Mouse (Mus musculus) cerebellum, postnatal 14 days (tissue): ENCODE data around the gene Ccdc170.
A peak's percentile ranks its signal among the peaks of the same experiment; 100 is the strongest.
"Not testable (repeated sequence)": the region's sequence is repeated elsewhere in the genome, so short reads cannot be mapped to it uniquely, and the experiment has no call there.

ENCODE experiments used
- DNase-seq, 2 experiments: peaks; one replicate each; pipeline ENCODE4 v3.0.0; 2021; ENCODE audit warnings: mixed read lengths in 2 of 2

Ccdc170 gene

GRCm38 (mm10) chr10:4482355-4482754, at the start of gene Ccdc170:
Gene Ccdc170, plus strand, starts transcription at chr10:4482502.
- DNase-seq, result no peak

GRCm38 (mm10) chr10:4432996-4433755, 49.1 kb upstream of the Ccdc170 start:
- peak in 1 of 2 experiments; percentile 14 for DNase-seq

- DNase-seq, result not testable (repeated sequence)
These were observed 48.4 kb upstream of the Ccdc170 start for GRCm38 (mm10) chr10:4433871-4434270.

GRCm38 (mm10) chr10:4435416-4435815, 46.9 kb upstream of the Ccdc170 start:
- DNase-seq, result no peak

DNA sequence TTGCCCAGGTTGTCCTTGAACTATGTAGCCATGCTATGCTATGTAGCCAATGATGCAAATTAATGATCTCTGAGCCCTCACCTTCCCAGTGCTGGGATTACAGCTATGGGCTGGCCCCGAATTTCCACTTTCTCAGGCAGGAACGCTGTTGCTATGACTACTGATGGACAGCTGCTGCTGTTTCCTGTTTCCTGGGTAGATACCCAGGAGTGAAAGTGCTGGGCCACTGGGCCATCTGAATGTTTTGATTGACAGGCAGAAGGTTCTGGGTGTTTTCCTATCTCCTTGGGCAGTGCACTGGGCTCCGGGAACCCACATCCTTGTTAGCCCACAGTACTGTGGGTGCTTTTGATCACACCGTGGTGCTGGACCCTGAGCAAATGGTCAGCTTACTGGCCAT, 25.9 kb upstream of the Ccdc170 start:
- no peak for DNase-seq

DNA sequence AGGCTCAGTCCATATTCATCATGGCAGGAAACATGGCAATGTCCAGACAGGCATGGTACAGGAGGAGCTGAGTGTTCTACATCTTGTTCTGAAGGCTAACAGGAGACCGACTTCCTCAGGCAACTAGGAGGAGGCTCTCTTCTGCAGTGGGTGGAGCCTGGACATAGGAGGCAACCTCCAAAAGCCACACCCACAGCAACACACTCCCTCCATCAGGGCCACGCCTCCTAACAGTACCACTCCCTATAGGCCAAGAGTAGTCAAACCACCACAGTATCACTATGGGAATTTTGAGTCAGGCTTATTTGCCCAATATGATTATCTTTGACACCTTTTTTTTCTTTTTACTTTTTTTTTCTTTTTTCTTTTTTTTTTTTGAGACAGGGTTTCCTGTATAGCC, 22.1 kb upstream of the Ccdc170 start:
- no peak for DNase-seq

GRCm38 (mm10) chr10:4465799-4466198, 16.5 kb upstream of the Ccdc170 start:
- no peak for DNase-seq

DNA sequence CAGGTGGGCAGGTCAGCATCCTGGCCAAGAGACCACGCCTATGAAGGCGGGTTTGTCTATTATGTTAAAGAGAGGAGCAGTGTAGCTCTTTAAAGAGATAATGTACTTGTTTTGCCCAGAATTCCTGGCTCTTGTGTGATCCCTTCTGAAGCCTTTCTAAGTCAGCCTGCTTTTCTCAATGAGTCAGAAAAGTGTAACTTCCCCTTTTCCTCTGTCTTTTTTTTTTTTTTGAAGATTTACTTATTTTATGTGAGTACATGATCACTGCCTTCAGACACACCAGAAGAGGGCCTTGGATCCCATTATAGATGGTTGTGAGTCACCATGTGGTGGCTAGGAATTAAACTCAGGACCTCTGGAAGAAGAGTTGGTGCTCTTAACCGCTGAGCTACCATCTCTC, 12.9 kb upstream of the Ccdc170 start:
- DNase-seq, result no peak

GRCm38 (mm10) chr10:4473591-4473993, 8.7 kb upstream of the Ccdc170 start:
- no peak for DNase-seq

GRCm38 (mm10) chr10:4475431-4475830, 6.9 kb upstream of the Ccdc170 start:
- no peak for DNase-seq

GRCm38 (mm10) chr10:4476604-4477003, 5.7 kb upstream of the Ccdc170 start:
- DNase-seq, result no peak

GRCm38 (mm10) chr10:4480929-4481328, 1.4 kb upstream of the Ccdc170 start:
- no peak for DNase-seq

- DNase-seq, result no peak
These were observed 607 bp upstream of the Ccdc170 start for GRCm38 (mm10) chr10:4481695-4482094.

GRCm38 (mm10) chr10:4483848-4484247, 1.5 kb downstream of the Ccdc170 start:
- DNase-seq, result no peak

- no peak for DNase-seq
These were observed 2.7 kb downstream of the Ccdc170 start for GRCm38 (mm10) chr10:4484986-4485385.

- DNase-seq, result no peak
These were observed 7.6 kb downstream of the Ccdc170 start for GRCm38 (mm10) chr10:4489865-4490264.

DNA sequence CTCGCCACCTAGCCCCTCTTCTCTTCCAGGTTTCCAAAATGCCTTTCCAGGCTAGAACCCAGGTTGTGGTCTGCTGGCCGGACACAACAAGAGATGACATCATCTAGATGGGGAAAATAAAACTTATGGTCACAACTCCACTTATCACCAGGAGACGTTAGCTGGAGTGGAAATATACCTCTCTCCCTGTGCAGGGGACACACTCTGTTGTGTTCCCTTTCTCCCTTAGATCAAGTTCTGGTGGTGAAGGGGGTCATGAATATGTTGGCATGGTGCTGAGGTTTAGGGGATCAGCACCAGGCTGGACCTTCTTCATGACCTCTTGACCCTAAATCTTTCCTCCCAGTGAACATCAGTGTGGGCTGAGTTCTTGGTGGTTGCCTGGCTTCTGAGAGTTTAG, 9.0 kb downstream of the Ccdc170 start:
- DNase-seq, result no peak

DNA sequence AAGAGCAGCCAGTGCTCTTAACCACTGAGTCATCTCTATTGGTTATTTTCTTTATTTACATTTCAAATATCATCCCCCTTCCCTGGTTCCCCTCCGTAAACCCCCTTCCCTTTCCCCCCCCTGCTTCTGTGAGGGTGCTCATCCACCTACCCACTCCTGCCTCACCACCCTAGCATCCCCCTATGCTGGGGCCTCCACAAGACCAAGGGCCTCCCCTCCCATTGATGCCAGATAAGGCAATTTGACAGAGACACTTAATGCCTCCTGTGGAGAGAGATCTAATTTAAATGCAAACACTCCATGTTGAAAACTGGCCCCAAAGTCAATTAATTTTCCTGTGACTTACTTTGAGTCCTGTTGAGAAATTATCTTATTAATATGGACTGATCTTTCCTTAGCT, 9.7 kb downstream of the Ccdc170 start:
- no peak for DNase-seq

- DNase-seq, result no peak
These were observed 10.6 kb downstream of the Ccdc170 start for GRCm38 (mm10) chr10:4492909-4493308.

- DNase-seq, result no peak
These were observed 20.9 kb downstream of the Ccdc170 start for GRCm38 (mm10) chr10:4503251-4503650.

- no peak for DNase-seq
These were observed 30.4 kb downstream of the Ccdc170 start for GRCm38 (mm10) chr10:4512725-4513124.

GRCm38 (mm10) chr10:4517614-4518013, 35.3 kb downstream of the Ccdc170 start:
- DNase-seq, result no peak

DNA sequence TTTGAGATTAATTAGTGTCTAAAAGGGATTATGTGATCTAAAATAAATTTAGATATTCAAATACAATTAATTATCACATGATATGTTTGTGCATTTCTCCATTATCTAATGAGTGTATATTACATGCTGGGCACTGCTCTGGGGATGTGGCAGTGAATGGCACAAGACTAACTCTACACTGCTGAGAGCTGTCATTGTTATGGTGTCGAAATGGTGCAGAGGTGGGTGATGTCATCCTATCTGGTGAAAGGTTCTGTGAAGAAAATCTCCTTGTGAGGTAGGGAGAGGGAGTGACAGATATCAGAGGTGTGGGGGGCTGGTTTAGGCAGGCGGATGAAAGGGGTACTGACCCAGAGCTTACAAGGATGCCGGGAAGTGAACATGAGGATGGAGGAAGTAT, 37.3 kb downstream of the Ccdc170 start:
- DNase-seq, result no peak

DNA sequence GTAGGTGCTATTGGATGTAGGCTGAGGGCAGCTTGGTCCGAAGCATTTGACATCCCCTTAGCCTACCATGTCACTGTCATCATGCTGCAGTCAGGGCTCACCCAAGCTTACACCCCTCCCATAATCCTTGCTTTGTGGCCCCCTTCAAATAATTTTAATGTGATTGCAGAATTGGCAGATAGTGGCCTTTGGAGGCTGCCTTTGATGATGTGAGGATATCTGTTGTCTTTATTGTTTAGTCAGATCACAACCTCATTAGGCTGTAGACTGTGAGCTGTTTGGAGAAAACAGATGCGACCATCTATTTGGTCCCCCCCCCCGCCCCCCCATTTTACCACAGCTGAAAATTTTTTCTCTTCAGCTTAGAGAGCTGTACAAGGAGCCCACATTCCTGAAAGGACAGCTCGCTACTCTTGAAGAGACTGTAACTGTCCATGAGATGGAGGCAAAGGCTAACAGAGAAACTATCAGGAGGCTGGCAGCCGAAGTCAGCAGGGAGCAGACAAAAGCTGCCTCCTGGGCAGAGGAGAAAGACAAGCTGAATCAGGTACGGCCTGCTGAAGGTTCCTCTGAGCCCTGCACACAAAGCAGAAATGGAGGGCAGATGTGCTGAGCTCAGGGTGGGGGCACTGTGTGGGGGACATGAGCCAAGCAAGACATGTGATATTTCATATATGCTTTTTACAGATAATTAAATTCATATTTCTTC, 38.2 kb downstream of the Ccdc170 start:
- DNase-seq, result peak; percentile 14 to 23
